Mouse (Mus musculus): ENCODE data around the gene Wscd2. TPM values are rescaled to one million over a fixed set of nuclear protein-coding genes. Genes with fewer than 3 reads are reported as not detected.

Gene Wscd2
- total RNA-seq (2012; rRNA removed) (not detected in 2 replicates), polyA plus RNA-seq (2012; ENCODE audit: insufficient read depth in 1 of 2, insufficient read length in 2 of 2, low read depth in 1 of 2, low replicate concordance in 2 of 2, missing spikeins in 1 of 2) (not detected)

GRCm38 (mm10) chr5:113490033-113490432 lies at the start of gene Wscd2:
Wscd2 (plus strand) TSS chr5:113490333.
- no peak within 1 kb of the TSS for H3K9ac ChIP-seq (ENCODE audit: control insufficient read depth, low read depth, low read length, poor library complexity, severe bottlenecking)
- H3K27me3 ChIP-seq (ENCODE audit: control insufficient read depth in 1 of 2, insufficient read depth in 2 of 2, low read length in 2 of 2), result no peaks in the 10 kb centered on the region
- DNase-seq (ENCODE audit: low read depth, low spot score), result no peak
- no peaks in the 10 kb centered on the region for H3K4me1 ChIP-seq (ENCODE audit: control insufficient read depth in 1 of 2, insufficient read depth in 2 of 2, low read length in 2 of 2)
- no peaks in the 10 kb centered on the region for H3K36me3 ChIP-seq (ENCODE audit: control insufficient read depth in 1 of 2, insufficient read depth in 2 of 2, low read length in 2 of 2)
- no peak for TF ChIP-seq BHLHE40 (IDR thresholded peaks at IDR 0.05; ENCODE audit: borderline replicate concordance, low read depth, low read length)
- TF ChIP-seq KAT2A (conservative IDR thresholded peaks at IDR 0.05; ENCODE audit: low read depth, low read length), result no peak
- TF ChIP-seq SMC3 (IDR thresholded peaks at IDR 0.05; ENCODE audit: low read depth, low read length), result no peak
- TF ChIP-seq CHD1 (IDR thresholded peaks at IDR 0.05; ENCODE audit: low read depth, low read length), result no peak
- no peak for TF ChIP-seq USF1 (IDR thresholded peaks at IDR 0.05; ENCODE audit: low read depth, low read length)
- no peak for TF ChIP-seq MYB (IDR thresholded peaks at IDR 0.05; ENCODE audit: low read depth, low read length)
- TF ChIP-seq MAFK (IDR thresholded peaks at IDR 0.05; ENCODE audit: borderline replicate concordance, low read depth, low read length), result no peak
- TF ChIP-seq RCOR1 (IDR thresholded peaks at IDR 0.05; ENCODE audit: low read depth, low read length), result no peak
- H3K9me3 ChIP-seq (replicated peaks; ENCODE audit: insufficient read depth, low read length), result no peaks in the 10 kb centered on the region
- no peak within 1 kb of the TSS for H3K27ac ChIP-seq (ENCODE audit: control insufficient read depth, low read depth, low read length)
- no peak within 1 kb of the TSS for H3K4me3 ChIP-seq (ENCODE audit: control insufficient read depth in 1 of 2, insufficient read depth in 1 of 2, low read depth in 2 of 2, low read length in 2 of 2)
- no peaks in the 10 kb centered on the region for H3K79me2 ChIP-seq (ENCODE audit: control insufficient read depth, insufficient read depth, low read length, poor library complexity)

GRCm38 (mm10) chr5:113442180-113442579 lies 48.0 kb upstream of the Wscd2 start:
- no peaks in the 10 kb centered on the region for H3K4me1 ChIP-seq (ENCODE audit: control insufficient read depth in 1 of 2, insufficient read depth in 2 of 2, low read length in 2 of 2)
- H3K4me3 ChIP-seq (ENCODE audit: control insufficient read depth in 1 of 2, insufficient read depth in 1 of 2, low read depth in 2 of 2, low read length in 2 of 2), result no peak overlapping the region
- no peak for DNase-seq (ENCODE audit: low read depth, low spot score)
- no peak for TF ChIP-seq ZKSCAN1 (IDR thresholded peaks at IDR 0.05; ENCODE audit: low read depth, low read length)
- TF ChIP-seq TAL1 (IDR thresholded peaks at IDR 0.05; ENCODE audit: low read length), result no peak
- no peak for TF ChIP-seq ETS1 (IDR thresholded peaks at IDR 0.05; ENCODE audit: low read depth, low read length)
- no peak for TF ChIP-seq JUND (IDR thresholded peaks at IDR 0.05; ENCODE audit: low read depth, low read length)
- TF ChIP-seq TBP (IDR thresholded peaks at IDR 0.05; ENCODE audit: low read depth, low read length), result no peak
- TF ChIP-seq POLR2AphosphoS5 (IDR thresholded peaks at IDR 0.05; ENCODE audit: borderline replicate concordance, low read depth, low read length), result no peak
- no peaks in the 10 kb centered on the region for H3K9me3 ChIP-seq (replicated peaks; ENCODE audit: insufficient read depth, low read length)
- no peaks in the 10 kb centered on the region for H3K27me3 ChIP-seq (ENCODE audit: control insufficient read depth in 1 of 2, insufficient read depth in 2 of 2, low read length in 2 of 2)
- no peak overlapping the region for H3K27ac ChIP-seq (ENCODE audit: control insufficient read depth, low read depth, low read length)
- H3K79me2 ChIP-seq (ENCODE audit: control insufficient read depth, insufficient read depth, low read length, poor library complexity), result no peaks in the 10 kb centered on the region
- H3K36me3 ChIP-seq (ENCODE audit: control insufficient read depth in 1 of 2, insufficient read depth in 2 of 2, low read length in 2 of 2), result no peaks in the 10 kb centered on the region
- H3K9ac ChIP-seq (ENCODE audit: control insufficient read depth, low read depth, low read length, poor library complexity, severe bottlenecking), result no peak overlapping the region

GRCm38 (mm10) chr5:113448023-113448734 lies 42.0 kb upstream of the Wscd2 start:
- Histone ChIP-seq H3K27me3 (ENCODE audit: control insufficient read depth in 1 of 2, insufficient read depth in 2 of 2, low read length in 2 of 2) (no peaks in the 10 kb centered on the region), H3K9me3 (replicated peaks; ENCODE audit: insufficient read depth, low read length) (no peaks in the 10 kb centered on the region), H3K79me2 (ENCODE audit: control insufficient read depth, insufficient read depth, low read length, poor library complexity) (no peaks in the 10 kb centered on the region), H3K9ac (ENCODE audit: control insufficient read depth, low read depth, low read length, poor library complexity, severe bottlenecking) (no peak overlapping the region), H3K4me1 (ENCODE audit: control insufficient read depth in 1 of 2, insufficient read depth in 2 of 2, low read length in 2 of 2) (no peaks in the 10 kb centered on the region), H3K4me3 (ENCODE audit: control insufficient read depth in 1 of 2, insufficient read depth in 1 of 2, low read depth in 2 of 2, low read length in 2 of 2) (no peak overlapping the region), H3K36me3 (ENCODE audit: control insufficient read depth in 1 of 2, insufficient read depth in 2 of 2, low read length in 2 of 2) (no peaks in the 10 kb centered on the region), H3K27ac (ENCODE audit: control insufficient read depth, low read depth, low read length) (no peak overlapping the region)
- DNase-seq (ENCODE audit: low read depth, low spot score), result no peak
- TF ChIP-seq USF2 (IDR thresholded peaks at IDR 0.05; ENCODE audit: borderline replicate concordance in 1 of 2, insufficient read depth in 1 of 2, low read depth in 1 of 2, low read length in 2 of 2), result no peak
- TF ChIP-seq EP300 (IDR thresholded peaks at IDR 0.05; ENCODE audit: low read depth in 1 of 2, low read length in 2 of 2), result no peak
- no peak for TF ChIP-seq MAX (IDR thresholded peaks at IDR 0.05; ENCODE audit: low read length)
- TF ChIP-seq CHD2 (IDR thresholded peaks at IDR 0.05; ENCODE audit: low read length), result no peak
- TF ChIP-seq MYB (IDR thresholded peaks at IDR 0.05; ENCODE audit: low read depth, low read length), result no peak
- TF ChIP-seq RAD21 (IDR thresholded peaks at IDR 0.05; ENCODE audit: low read depth, low read length), result no peak
- no peak for TF ChIP-seq CHD1 (IDR thresholded peaks at IDR 0.05; ENCODE audit: low read depth, low read length)
- no peak for TF ChIP-seq SIN3A (IDR thresholded peaks at IDR 0.05; ENCODE audit: low read length)
- TF ChIP-seq POLR2AphosphoS2 (IDR thresholded peaks at IDR 0.05; ENCODE audit: low read length), result no peak
- no peak for TF ChIP-seq CTCF (IDR thresholded peaks at IDR 0.05 in 2 of 3, conservative IDR thresholded peaks at IDR 0.05 in 1 of 3; ENCODE audit: control insufficient read depth in 1 of 3, insufficient read depth in 1 of 3, low read depth in 2 of 3, low read length in 3 of 3, poor library complexity in 1 of 3, severe bottlenecking in 1 of 3)
- no peak for TF ChIP-seq ZKSCAN1 (IDR thresholded peaks at IDR 0.05; ENCODE audit: low read depth, low read length)
- no peak for TF ChIP-seq POLR2AphosphoS5 (IDR thresholded peaks at IDR 0.05; ENCODE audit: borderline replicate concordance, low read depth, low read length)
- no peak for TF ChIP-seq TCF12 (IDR thresholded peaks at IDR 0.05; ENCODE audit: low read depth, low read length)
- TF ChIP-seq KAT2A (conservative IDR thresholded peaks at IDR 0.05; ENCODE audit: low read depth, low read length), result no peak
